Mouse (Mus musculus) lung, adult 18-20 months (tissue): ENCODE results near the gene Cdkal1.

Source experiments
- DNase-seq, 2 experiments: peaks; one replicate each; pipeline ENCODE4 v3.0.0; 2022; ENCODE audit warnings: mixed read lengths in 2 of 2

The Cdkal1 gene

DNA sequence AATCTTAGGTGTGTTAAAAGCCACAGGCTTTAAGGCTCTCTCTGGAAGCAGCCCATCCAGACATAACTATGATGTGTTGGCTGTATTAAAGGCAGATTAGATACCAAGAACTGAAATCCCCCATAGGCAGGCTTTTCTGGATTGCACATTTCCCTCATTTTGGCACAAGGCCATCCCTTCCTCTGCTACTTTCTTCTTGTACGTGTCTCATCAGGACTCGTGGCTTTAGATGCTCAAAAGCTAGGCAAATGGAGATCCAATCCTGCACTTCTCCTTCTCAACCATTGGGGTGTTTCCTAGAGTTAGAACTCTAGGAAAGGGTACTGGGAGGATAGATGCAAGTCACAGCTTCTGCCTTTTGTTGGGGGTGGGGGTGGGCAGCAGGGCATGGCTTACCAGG is 535.1 kb downstream of the Cdkal1 start:
- DNase-seq: no peak

- no peak for DNase-seq
Measured at GRCm38 (mm10) chr13:29317703-29318102, 537.8 kb downstream of the Cdkal1 start.

DNA sequence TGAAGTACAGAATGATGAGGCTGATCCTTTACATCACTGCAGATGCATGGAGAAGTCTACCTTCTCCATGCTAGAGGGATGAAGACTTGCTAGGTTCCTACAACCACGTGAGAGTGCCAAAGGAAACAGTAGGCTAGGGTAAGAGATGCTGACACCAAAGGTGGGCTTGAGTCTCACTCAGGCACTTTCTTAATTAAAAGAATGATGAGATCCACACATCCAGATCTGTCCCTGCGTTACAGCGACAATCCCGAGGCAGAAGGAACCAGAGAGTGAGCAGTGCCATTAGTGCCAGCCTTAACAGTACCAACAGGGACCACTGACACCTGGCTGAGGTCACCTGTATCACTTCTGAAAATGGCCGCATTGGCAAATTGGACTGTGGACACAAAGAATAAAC is 539.2 kb downstream of the Cdkal1 start:
- DNase-seq: no peak

DNA sequence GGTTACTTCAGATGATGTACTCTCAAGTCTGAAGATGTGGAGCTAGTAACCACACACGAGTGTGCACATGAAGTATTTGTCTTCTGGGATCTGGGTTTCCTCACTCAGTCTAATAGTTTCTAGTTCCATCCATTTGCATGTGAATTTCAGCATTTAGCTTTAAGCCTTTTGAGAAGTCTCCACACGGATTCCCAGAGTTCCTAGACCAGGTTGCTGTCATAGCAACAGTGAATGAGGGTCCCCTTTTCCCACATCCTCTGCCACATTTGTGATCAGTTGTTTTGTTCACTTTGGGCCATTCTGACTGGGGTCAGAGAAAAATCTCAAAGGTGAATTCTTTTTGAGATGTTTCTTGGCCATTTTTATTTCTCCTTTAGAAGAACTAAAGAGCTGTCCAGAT is 543.4 kb downstream of the Cdkal1 start:
- no peak for DNase-seq

DNA sequence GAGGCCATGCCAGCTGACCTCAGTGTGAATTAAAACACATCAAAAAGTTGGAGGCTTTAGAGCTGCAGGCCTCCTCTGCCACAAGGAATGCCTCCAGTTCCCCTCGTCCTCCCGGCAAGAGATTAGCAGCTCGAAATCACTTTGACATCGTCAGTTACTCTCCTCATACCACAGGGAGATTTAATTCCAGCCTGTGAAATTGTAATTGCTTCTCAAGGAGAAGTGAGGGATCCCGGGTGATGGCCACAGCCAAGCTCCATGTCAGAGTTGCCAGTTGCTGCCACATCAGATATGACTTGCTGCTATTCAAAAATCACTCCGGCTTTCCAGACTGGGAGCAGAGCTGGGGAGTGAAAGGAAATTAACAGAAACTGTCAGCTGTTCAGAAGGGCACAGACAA is 548.1 kb downstream of the Cdkal1 start:
- DNase-seq: no peak

DNA sequence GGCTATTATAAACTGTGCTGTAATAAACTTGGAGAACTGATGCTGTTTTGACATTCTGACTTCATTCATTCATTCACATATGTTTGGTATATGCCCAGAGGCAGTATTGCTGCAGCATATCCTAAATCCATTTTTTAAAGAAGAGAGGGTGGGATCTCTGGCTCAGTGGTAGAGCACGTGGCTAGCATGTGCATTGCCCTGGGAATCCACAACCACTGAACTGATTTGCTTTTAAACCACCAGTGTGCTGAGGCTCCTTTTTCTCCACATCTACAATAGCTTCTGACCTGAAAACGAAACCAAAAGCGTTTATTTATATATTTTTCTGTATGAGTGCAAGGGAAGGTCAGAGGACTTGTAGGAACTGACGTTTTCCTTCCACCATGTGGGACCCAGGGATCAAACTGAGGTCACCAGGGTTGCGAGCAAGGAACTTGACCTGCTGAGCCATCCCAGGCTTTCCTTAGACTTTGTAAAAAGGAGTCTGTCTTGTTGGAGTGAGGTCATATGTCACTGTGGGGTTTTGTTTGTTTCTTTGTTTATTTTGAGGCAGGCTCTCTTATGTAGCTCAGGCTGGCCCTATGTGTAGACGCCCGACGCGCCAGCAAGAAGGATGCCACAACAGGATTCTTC is 562.8 kb downstream of the Cdkal1 start:
- DNase-seq: no peak

GRCm38 (mm10) chr13:29290569-29290968 is 564.9 kb downstream of the Cdkal1 start:
- DNase-seq: peak in 1 of 2 experiments; percentile 1

- no peak for DNase-seq
Measured at GRCm38 (mm10) chr13:29285058-29285457, 570.4 kb downstream of the Cdkal1 start.

DNA sequence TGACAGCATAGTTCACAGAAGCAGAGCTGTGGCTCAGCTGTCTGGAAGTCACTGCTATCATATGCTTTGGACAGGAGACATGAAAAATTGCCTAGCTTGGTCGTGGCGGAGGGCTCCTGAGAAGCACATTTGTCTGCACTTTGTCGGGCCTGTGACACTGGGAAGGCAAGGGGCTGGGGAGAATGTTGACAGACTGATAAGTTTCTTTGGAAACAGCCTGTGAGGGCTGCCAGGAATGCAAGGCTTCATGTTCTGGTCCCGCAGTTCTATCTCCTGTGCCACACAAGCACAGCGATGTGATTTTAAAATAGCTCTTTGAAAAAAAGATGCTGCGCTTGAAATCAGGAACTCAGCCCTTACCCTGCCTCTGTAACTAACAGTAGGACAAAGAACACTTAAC is 573.9 kb downstream of the Cdkal1 start:
- no peak for DNase-seq

DNA sequence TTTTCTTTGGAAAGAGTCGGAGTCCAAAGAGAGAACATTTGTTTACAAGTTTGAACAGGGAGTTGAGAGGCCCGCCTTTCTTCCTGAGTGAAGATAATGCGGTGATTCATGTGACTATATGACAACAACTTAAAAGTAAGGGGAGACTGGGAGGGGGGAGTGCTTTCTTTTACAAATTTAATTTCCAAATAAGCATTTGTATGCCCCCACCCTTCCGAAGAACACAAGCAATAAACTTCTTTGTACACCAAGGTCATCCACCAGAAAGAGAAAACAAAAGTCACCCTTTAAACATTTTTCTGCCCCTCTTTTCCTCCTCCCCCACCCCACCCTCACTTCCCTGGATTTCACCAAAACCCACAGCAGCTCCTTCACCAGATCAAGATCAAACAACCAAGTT is 577.3 kb downstream of the Cdkal1 start:
- DNase-seq: no peak

GRCm38 (mm10) chr13:29274296-29274695 is 581.2 kb downstream of the Cdkal1 start:
- no peak for DNase-seq

DNA sequence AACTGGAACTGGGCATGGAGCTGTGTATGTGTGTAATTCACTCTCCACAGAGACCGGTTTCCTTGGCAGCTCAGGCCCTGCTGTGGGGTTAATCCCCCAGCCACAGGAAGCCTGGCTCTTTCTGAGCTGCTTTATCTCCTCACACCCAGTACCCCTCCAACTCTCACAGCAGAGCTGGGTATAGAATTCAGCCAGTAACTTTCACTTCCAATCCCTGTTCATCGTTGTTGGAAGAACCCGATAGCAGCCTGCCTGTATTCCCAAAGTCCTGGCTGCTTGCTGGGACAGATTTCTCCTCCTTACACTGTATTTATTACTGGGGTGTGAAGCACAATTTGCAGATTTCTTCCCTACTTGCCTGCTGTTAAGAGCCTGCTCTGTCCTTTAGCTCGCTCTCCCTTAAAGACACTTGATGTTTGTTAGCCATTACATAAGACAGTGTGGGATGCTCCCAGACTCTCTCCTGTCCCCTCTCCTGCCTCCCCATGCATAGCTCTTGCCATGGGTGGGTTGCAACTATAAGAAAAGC is 581.7 kb downstream of the Cdkal1 start:
- DNase-seq: no peak

GRCm38 (mm10) chr13:29271451-29271850 is 584.0 kb downstream of the Cdkal1 start:
- no peak for DNase-seq

GRCm38 (mm10) chr13:29264015-29264711 is 591.3 kb downstream of the Cdkal1 start:
- no peak for DNase-seq

DNA sequence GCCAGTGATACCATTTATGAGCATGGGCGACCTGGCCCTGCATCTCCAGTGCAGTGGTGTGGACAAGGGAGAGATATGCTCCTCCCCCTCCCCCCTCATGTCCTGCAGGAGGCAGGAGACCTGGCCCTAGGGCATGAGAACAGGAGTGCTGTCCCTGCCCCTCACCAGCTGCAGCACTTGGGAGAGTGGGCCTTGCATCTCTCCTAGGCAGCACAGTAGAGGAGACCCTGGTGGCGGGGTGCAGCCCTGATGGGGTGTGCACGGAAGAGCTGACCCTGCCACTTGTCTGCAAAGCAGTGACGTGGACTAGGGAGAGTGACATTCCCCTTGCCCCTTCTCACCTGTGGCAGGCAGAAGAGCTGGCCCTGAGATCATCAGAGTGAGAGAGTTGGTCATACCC is 593.3 kb downstream of the Cdkal1 start:
- no peak for DNase-seq

DNA sequence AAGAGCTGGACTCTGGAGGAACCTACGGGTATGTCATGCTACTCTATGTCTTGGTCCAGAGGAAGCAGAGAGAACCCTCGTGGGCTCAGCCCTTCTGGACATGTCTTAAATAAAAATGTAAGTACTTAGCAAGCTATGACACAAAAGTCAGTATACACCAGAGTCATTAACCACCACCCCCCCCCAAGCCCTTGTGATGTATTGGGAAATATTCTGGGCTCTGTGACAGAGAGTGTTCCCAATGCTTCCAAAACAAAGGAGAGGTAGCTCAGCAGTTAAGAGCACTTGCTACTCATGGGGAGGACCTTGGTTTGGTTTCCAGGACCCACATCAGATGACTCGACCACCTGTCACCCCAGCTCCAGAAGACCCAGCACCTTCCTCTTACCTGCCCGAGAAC is 606.9 kb downstream of the Cdkal1 start:
- peak in 1 of 2 experiments; percentile 36 for DNase-seq

DNA sequence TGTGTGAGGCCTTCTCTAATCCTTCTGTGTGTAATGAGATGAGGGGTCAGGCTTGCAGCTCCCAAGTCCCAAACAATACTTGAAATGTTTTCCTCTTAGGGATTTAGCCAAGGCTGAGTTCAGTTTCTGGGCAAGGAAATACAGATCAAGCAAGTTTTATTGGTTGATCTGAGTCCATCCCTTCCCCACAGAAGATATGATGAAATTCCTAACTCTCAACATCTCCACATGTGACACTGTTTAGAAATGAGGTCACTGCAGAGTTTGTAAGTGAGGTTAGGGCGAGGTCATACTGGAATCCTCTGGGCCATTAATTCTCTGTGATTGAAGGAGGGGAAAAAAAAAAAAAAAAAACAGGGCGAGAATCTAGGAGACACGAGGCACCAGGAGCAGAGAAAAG is 607.7 kb downstream of the Cdkal1 start:
- no peak for DNase-seq

DNA sequence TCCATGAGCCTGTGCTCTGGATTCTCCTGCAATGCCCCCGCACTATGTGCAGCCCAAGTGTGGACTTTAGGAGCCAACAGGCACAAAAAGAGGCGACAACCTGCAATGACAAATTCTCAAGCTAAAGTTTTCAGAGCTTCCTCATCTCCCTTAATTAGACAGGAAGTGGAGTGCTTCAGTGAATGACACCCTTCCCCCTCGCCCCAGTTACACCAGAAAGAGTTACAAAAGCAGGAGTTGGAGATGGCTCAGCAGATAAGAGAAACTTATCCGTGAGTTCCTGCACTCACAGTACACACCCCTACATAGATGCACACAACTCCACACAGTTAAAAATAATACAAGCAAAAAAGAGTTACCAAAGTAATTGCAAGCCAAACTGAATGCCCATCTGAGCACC is 620.4 kb downstream of the Cdkal1 start:
- DNase-seq: no peak

DNA sequence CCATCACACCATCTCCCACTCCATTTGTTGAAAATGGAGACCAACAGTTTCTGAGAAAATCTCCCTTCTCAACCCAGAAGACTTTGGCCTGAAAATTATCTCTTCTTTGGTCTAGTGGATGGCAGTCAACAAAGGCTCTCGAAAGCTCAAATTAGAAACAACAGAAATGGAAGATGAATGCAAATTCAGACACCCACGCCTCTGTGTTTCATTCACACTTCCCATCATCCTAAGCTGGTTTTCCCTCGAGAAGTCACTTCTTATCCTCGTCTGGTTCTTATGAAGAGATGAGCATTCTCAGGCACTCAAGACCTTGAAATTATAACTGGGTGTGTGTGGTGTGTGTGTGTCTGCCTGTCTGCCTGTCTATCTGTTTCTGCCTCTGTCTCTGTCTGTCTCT is 621.0 kb downstream of the Cdkal1 start:
- DNase-seq: no peak

GRCm38 (mm10) chr13:29233970-29234369 is 621.5 kb downstream of the Cdkal1 start:
- no peak for DNase-seq

- no peak for DNase-seq
Measured at GRCm38 (mm10) chr13:29232681-29233080, 622.8 kb downstream of the Cdkal1 start.

DNA sequence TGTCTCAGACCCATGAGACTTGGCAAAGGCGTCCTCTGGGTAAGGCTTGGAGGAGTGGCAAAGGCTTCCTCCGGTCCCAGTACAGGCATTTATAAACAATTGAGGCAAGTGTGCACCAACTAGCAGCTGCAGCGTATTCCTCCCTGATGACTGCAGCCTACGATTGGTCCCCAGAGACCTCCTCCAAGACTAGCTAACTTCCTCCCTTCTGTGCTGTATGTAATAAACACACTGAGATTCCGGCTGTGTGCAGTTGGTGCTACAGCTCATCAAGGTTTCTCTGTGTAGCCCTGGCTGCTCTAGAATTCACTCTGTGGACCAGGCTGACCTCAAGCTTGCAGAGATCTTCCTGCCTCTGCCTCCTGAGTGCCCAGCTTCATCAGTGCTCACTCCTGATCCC is 630.7 kb downstream of the Cdkal1 start:
- DNase-seq: no peak

DNA sequence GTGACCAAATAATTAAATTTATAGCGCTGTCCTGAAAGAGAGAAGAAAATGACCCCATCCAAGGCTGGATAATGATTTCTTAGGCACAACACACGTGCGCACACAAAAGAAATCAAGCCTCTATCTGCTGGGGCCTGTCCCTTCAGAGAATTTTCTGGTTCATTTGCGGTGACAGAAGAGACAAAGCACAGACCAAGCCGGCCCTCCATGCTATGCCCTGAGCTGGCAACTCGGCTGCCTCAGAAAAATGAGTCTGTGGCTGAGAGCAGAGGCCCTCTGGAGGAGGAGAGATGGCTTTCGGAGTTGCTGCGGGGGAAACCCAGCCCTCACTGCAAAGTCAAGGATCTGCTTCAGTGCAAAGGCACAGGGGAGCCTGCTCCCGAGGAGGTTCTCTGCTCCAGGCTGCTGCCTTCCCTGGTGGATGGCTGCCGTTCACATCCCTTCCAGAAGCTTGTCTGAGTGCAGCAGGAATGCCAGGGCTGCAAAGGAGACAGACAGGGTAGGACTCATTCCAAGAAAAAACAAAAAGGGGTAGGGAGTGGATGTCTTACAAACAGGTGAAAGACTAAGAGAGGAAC is 633.1 kb downstream of the Cdkal1 start:
- DNase-seq: no peak

DNA sequence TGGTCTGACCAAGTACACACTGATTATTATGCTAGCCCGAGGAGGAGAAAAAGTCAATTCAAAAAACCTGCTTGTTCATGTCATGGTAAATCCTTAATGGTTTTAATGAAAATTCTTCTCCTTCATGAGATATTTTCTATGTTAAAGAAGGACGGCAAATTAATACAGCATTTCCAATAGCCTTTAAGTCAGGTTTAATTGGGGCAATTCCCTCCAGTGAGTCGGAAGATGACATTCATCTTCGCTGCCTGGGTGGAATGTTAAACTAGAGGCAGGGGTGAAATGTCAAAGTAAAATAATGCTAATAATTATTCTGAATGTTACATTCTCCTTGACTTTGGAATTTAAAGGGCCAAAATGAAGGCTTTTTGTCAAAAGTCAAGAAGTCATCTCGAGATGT is 633.8 kb downstream of the Cdkal1 start:
- no peak for DNase-seq
